Mouse (Mus musculus) lung, embryonic 15.5 days (tissue): Measurements from ENCODE around the gene Primpol. TPM values are rescaled to one million over a fixed set of nuclear protein-coding genes. Genes with fewer than 3 reads are reported as not detected.

Experiments used
- ATAC-seq: fragments of 200-750 bp; cut with Nextera tagmentation; 2 replicates; pipeline ENCODE4 v1.8.0; 2017; ENCODE audit warnings: moderate number of reproducible peaks, borderline replicate concordance; ENCODE audit not compliant: low FRiP score, low TSS enrichment; ENCODE audit errors: extremely low read depth
- H3K27ac ChIP-seq: fragments of 300-500 bp; sonication (generic); 2 replicates; pipeline ENCODE4 v1.5.1; 2015; ENCODE audit warnings: moderate library complexity, mild to moderate bottlenecking, inconsistent platforms
- H3K27me3 ChIP-seq: fragments of 300-500 bp; sonication (generic); 2 replicates; pipeline ENCODE4 v1.6.1; 2015; ENCODE audit warnings: inconsistent platforms
- H3K36me3 ChIP-seq: fragments of 300-500 bp; sonication (generic); 2 replicates; pipeline ENCODE4 v1.6.1; 2015; ENCODE audit warnings: inconsistent platforms
- H3K4me1 ChIP-seq: fragments of 300-500 bp; sonication (generic); 2 replicates; pipeline ENCODE4 v1.6.1; 2015; ENCODE audit warnings: inconsistent platforms
- H3K4me2 ChIP-seq: fragments of 300-500 bp; sonication (generic); 2 replicates; pipeline ENCODE4 v1.6.1; 2015; ENCODE audit warnings: inconsistent platforms, mild to moderate bottlenecking, moderate library complexity
- H3K4me3 ChIP-seq: fragments of 300-500 bp; sonication (generic); 2 replicates; pipeline ENCODE4 v1.5.1; 2015; ENCODE audit warnings: mild to moderate bottlenecking, inconsistent platforms
- H3K9ac ChIP-seq: fragments of 300-500 bp; sonication (generic); 2 replicates; pipeline ENCODE4 v1.6.1; 2015; ENCODE audit warnings: inconsistent platforms
- H3K9me3 ChIP-seq: fragments of 300-500 bp; sonication (generic); 2 replicates; pipeline ENCODE4 v1.6.1; 2016; ENCODE audit warnings: inconsistent platforms
- WGBS: fragments of 180-500 bp; shearing (Covaris S2); methylation state at CpG from one replicate; pipeline ENCODE4 v1.1.7; 2015; 5-methylcytosine and 5-hydroxymethylcytosine counted together
- polyA plus RNA-seq: library from polyadenylated mRNA; unstranded; fragments of >200 nt; fragmentation: Nextera tagmentation; extraction: Ambion mirVana; gene quantifications from 2 replicates; pipeline ENCODE4 v1.2.1, GENCODE M21; 2015

The Primpol gene
- polyA plus RNA-seq, 1 experiment from 2014 or later, result 13.4 TPM

GRCm38 (mm10) chr8:46625166-46625565, 8.2 kb upstream of the Primpol start:
- Histone ChIP-seq H3K9me3 (no peaks in the 10 kb centered on the region), H3K27me3 (no peaks in the 10 kb centered on the region), H3K4me2 (no peak overlapping the region), H3K36me3 (peaks cover 4% of the 10 kb centered on the region; the same call in 1 of the 2 replicates), H3K27ac (peak overlapping the region; percentile 20), H3K4me1 (peaks cover 23% of the 10 kb centered on the region), H3K4me3 (no peak overlapping the region), H3K9ac (no peak overlapping the region)
- ATAC-seq, result peak; percentile 78
- 4% methylated on average over 1 of the region's 1 CpGs for WGBS

- 0 out of 2 replicates have a peak overlapping the region, but pooled peaks have one; percentile 50 for H3K27ac ChIP-seq
- H3K4me1 ChIP-seq, result peaks cover 34% of the 10 kb centered on the region
- H3K36me3 ChIP-seq, result no peaks in the 10 kb centered on the region
- peak; percentile 49; the same call in 1 of the 2 replicates for ATAC-seq
- no peak overlapping the region for H3K4me2 ChIP-seq
- H3K9me3 ChIP-seq, result no peaks in the 10 kb centered on the region
- no peaks in the 10 kb centered on the region for H3K27me3 ChIP-seq
- H3K4me3 ChIP-seq, result no peak overlapping the region
- no peak overlapping the region for H3K9ac ChIP-seq
- whole genome bisulfite sequencing, result 51% methylated on average over 9 of the region's 9 CpGs
Observed at GRCm38 (mm10) chr8:46622446-46623270, 5.6 kb upstream of the Primpol start.

GRCm38 (mm10) chr8:46618639-46619320, 1.8 kb upstream of the Primpol start:
- peaks cover 25% of the 10 kb centered on the region for H3K4me1 ChIP-seq
- H3K4me3 ChIP-seq, result peak overlapping the region; percentile 80
- H3K4me2 ChIP-seq, result peak overlapping the region; percentile 80
- peak overlapping the region; percentile 90; the same call in 1 of the 2 replicates for H3K27ac ChIP-seq
- H3K9me3 ChIP-seq, result no peaks in the 10 kb centered on the region
- no peak for ATAC-seq
- no peaks in the 10 kb centered on the region for H3K27me3 ChIP-seq
- no peaks in the 10 kb centered on the region for H3K36me3 ChIP-seq
- 5% methylated on average over 10 of the region's 10 CpGs for WGBS
- peak overlapping the region; percentile 86 for H3K9ac ChIP-seq

GRCm38 (mm10) chr8:46617690-46618620, 943 bp upstream of the Primpol start:
- Histone ChIP-seq H3K4me1 (peaks cover 32% of the 10 kb centered on the region), H3K27me3 (no peaks in the 10 kb centered on the region), H3K9me3 (no peaks in the 10 kb centered on the region), H3K4me2 (peak overlapping the region; percentile 80), H3K4me3 (peak overlapping the region; percentile 80), H3K36me3 (no peaks in the 10 kb centered on the region), H3K9ac (peak overlapping the region; percentile 86), H3K27ac (peak overlapping the region; percentile 90)
- peak; percentile 58 for ATAC-seq
- under 1% methylated on average over 38 of the region's 38 CpGs for WGBS

- Histone ChIP-seq H3K36me3 (no peaks in the 10 kb centered on the region), H3K27ac (no peak overlapping the region), H3K9ac (no peak overlapping the region), H3K4me3 (no peak overlapping the region), H3K4me2 (peak overlapping the region; percentile 80; the same call in 1 of the 2 replicates), H3K27me3 (no peaks in the 10 kb centered on the region), H3K9me3 (no peaks in the 10 kb centered on the region), H3K4me1 (peaks cover 25% of the 10 kb centered on the region)
- no peak for ATAC-seq
- WGBS, result 76% methylated on average over 8 of the region's 8 CpGs
Observed at GRCm38 (mm10) chr8:46615936-46616335, 1.1 kb downstream of the Primpol start.

GRCm38 (mm10) chr8:46613377-46613776, 3.6 kb downstream of the Primpol start:
- WGBS, result 47% methylated on average over 4 of the region's 4 CpGs
- Histone ChIP-seq H3K9ac (no peak overlapping the region), H3K4me3 (no peak overlapping the region), H3K4me2 (no peak overlapping the region), H3K27me3 (no peaks in the 10 kb centered on the region), H3K9me3 (no peaks in the 10 kb centered on the region), H3K36me3 (0 out of 2 replicates have a peak, but pooled peaks cover under 1% of the 10 kb centered on the region), H3K27ac (peak overlapping the region; percentile 42; the same call in 1 of the 2 replicates), H3K4me1 (peaks cover 15% of the 10 kb centered on the region)
- no peak for ATAC-seq

GRCm38 (mm10) chr8:46612913-46613312, 4.1 kb downstream of the Primpol start:
- Histone ChIP-seq H3K4me2 (no peak overlapping the region), H3K27ac (0 out of 2 replicates have a peak overlapping the region, but pooled peaks have one; percentile 42), H3K9me3 (no peaks in the 10 kb centered on the region), H3K4me3 (no peak overlapping the region), H3K27me3 (no peaks in the 10 kb centered on the region), H3K4me1 (peaks cover 13% of the 10 kb centered on the region), H3K9ac (no peak overlapping the region), H3K36me3 (0 out of 2 replicates have a peak, but pooled peaks cover 2% of the 10 kb centered on the region)
- WGBS, result 63% methylated on average over 4 of the region's 4 CpGs
- no peak for ATAC-seq

- Histone ChIP-seq H3K4me1 (peaks cover 13% of the 10 kb centered on the region), H3K36me3 (0 out of 2 replicates have a peak, but pooled peaks cover 2% of the 10 kb centered on the region), H3K27me3 (no peaks in the 10 kb centered on the region), H3K9ac (no peak overlapping the region), H3K4me3 (no peak overlapping the region), H3K27ac (no peak overlapping the region), H3K4me2 (no peak overlapping the region), H3K9me3 (no peaks in the 10 kb centered on the region)
- 79% methylated on average over 8 of the region's 8 CpGs for WGBS
- no peak for ATAC-seq
Observed at GRCm38 (mm10) chr8:46611557-46611956, 5.5 kb downstream of the Primpol start.

- Histone ChIP-seq H3K27me3 (no peaks in the 10 kb centered on the region), H3K4me1 (no peaks in the 10 kb centered on the region), H3K36me3 (0 out of 2 replicates have a peak, but pooled peaks cover 2% of the 10 kb centered on the region), H3K4me3 (no peak overlapping the region), H3K9ac (no peak overlapping the region), H3K27ac (no peak overlapping the region), H3K4me2 (no peak overlapping the region), H3K9me3 (no peaks in the 10 kb centered on the region)
- no peak for ATAC-seq
- 60% methylated on average over 1 of the region's 1 CpGs for WGBS
Observed at GRCm38 (mm10) chr8:46606930-46607329, 10.1 kb downstream of the Primpol start.

- WGBS, result 87% methylated on average over 5 of the region's 5 CpGs
- H3K4me3 ChIP-seq, result no peak overlapping the region
- no peak for ATAC-seq
Observed at GRCm38 (mm10) chr8:46603587-46603986, 13.4 kb downstream of the Primpol start.

More at GRCm38 (mm10) chr8:46603587-46603986, 13.4 kb downstream of the Primpol start:
- H3K27me3 ChIP-seq, result no peaks in the 10 kb centered on the region
- no peak overlapping the region for H3K27ac ChIP-seq
- H3K36me3 ChIP-seq, result 0 out of 2 replicates have a peak, but pooled peaks cover 2% of the 10 kb centered on the region
- H3K9ac ChIP-seq, result no peak overlapping the region
- H3K9me3 ChIP-seq, result no peaks in the 10 kb centered on the region
- H3K4me2 ChIP-seq, result no peak overlapping the region
- peaks cover 3% of the 10 kb centered on the region; the same call in 1 of the 2 replicates for H3K4me1 ChIP-seq
